8 mouse cellular contexts compared by ENCODE assay signal in genomic region chr2:92182981-92183501, GRCm38 (mm10).
A peak's percentile ranks its signal among the peaks of the same experiment; 100 is the strongest.
DNase-seq lines count a peak whose midpoint lies in the region; ATAC-seq and TF ChIP-seq lines count a peak whose summit lies in the region.

No protein-coding gene starts in this region.

- H3ac ChIP-seq in myocyte (ENCODE audit: control insufficient read depth, insufficient read length) = peak overlapping the region; percentile 20

- H3K4me1 ChIP-seq in erythroblast, embryonic 14.5 days (ENCODE audit: control insufficient read depth) = peaks cover 18% of the 10 kb centered on the region
- peaks cover 28% of the 10 kb centered on the region for H3K4me1 ChIP-seq in heart, embryonic 13.5 days
- no peaks in the 10 kb centered on the region; the same call in 1 of the 2 replicates for H3K4me1 ChIP-seq in liver, embryonic 11.5 days (replicated peaks; ENCODE audit: control insufficient read depth, insufficient read depth, low read length)

- H3K36me3 ChIP-seq in erythroblast, embryonic 14.5 days (ENCODE audit: control insufficient read depth) = no peaks in the 10 kb centered on the region
- no peaks in the 10 kb centered on the region for H3K36me3 ChIP-seq in heart, embryonic 13.5 days
- H3K36me3 ChIP-seq in liver, embryonic 11.5 days (ENCODE audit: control insufficient read depth, insufficient read depth, low read length) = no peaks in the 10 kb centered on the region
- no peaks in the 10 kb centered on the region for H3K36me3 ChIP-seq in myocyte (ENCODE audit: control insufficient read depth, insufficient read depth)

- H3K4me3 ChIP-seq in erythroblast, embryonic 14.5 days (replicated peaks) = peak overlapping the region; percentile 81
- H3K4me3 ChIP-seq in heart, embryonic 13.5 days = peak overlapping the region; percentile 87
- H3K4me3 ChIP-seq in liver, embryonic 11.5 days (ENCODE audit: low read depth, low read length) = peak overlapping the region; percentile 85
- peak overlapping the region; percentile 82 for H3K4me3 ChIP-seq in myocyte

- ATAC-seq in heart, embryonic 13.5 days (ENCODE audit: extremely low read depth, insufficient number of reproducible peaks, low FRiP score, low TSS enrichment) = peak; percentile 40; the same call in 1 of the 2 replicates
- peak; percentile 66 for ATAC-seq in liver, embryonic 11.5 days (replicated peaks; ENCODE audit: low FRiP score)

- H3K4me2 ChIP-seq in heart, embryonic 13.5 days = peak overlapping the region; percentile 89
- peak overlapping the region; percentile 96 for H3K4me2 ChIP-seq in liver, embryonic 11.5 days
- peak overlapping the region; percentile 71 for H3K4me2 ChIP-seq in myocyte (ENCODE audit: low read depth)

- H3K9me3 ChIP-seq in erythroblast, embryonic 14.5 days (ENCODE audit: control insufficient read depth, low read length) = no peaks in the 10 kb centered on the region
- H3K9me3 ChIP-seq in heart, embryonic 13.5 days = no peaks in the 10 kb centered on the region
- no peaks in the 10 kb centered on the region for H3K9me3 ChIP-seq in liver, embryonic 11.5 days (ENCODE audit: control insufficient read depth, low read length)

- peak; percentile 90 for DNase-seq in CD4-positive, CD25-positive, alpha-beta regulatory T cell, adult 2 months (ENCODE audit: low read depth, low spot score)
- peak; percentile 82 for DNase-seq in brain, embryonic 18.5 days (ENCODE audit: low read depth, low spot score)
- peak; percentile 85 for DNase-seq in kidney, postnatal 10 days
- peak; percentile 86 for DNase-seq in liver, embryonic 11.5 days (ENCODE audit: low spot score)
- DNase-seq in spleen, postnatal 4 days (ENCODE audit: low spot score in 2 of 2) = peak; percentile 67 to 84

- H3K27me3 ChIP-seq in erythroblast, embryonic 14.5 days (ENCODE audit: control insufficient read depth) = peaks cover 43% of the 10 kb centered on the region
- H3K27me3 ChIP-seq in heart, embryonic 13.5 days (replicated peaks) = no peaks in the 10 kb centered on the region
- no peaks in the 10 kb centered on the region for H3K27me3 ChIP-seq in liver, embryonic 11.5 days (replicated peaks; ENCODE audit: control insufficient read depth, insufficient read depth, low read length)
- H3K27me3 ChIP-seq in myocyte (ENCODE audit: control insufficient read depth, insufficient read depth, insufficient read length) = no peaks in the 10 kb centered on the region

- TF ChIP-seq POLR2A in myocyte (IDR thresholded peaks at IDR 0.05; ENCODE audit: insufficient read length, low read depth) = peak; percentile 56

- peak overlapping the region; percentile 95 for H3K9ac ChIP-seq in heart, embryonic 13.5 days
- H3K9ac ChIP-seq in liver, embryonic 11.5 days (ENCODE audit: low read depth, low read length) = peak overlapping the region; percentile 88

- under 1% methylated on average over 41 of the region's 41 CpGs for WGBS in heart, embryonic 13.5 days
- WGBS in liver, embryonic 11.5 days = under 1% methylated on average over 40 of the region's 41 CpGs

- H3K27ac ChIP-seq in heart, embryonic 13.5 days (replicated peaks) = peak overlapping the region; percentile 100
- peak overlapping the region; percentile 98 for H3K27ac ChIP-seq in liver, embryonic 11.5 days (ENCODE audit: low read depth, low read length)

- peaks cover 28% of the 10 kb centered on the region for H3K79me2 ChIP-seq in myocyte (ENCODE audit: control insufficient read depth, insufficient read depth)

TF ChIP-seq in myocyte, 11 proteins besides CTCF, POLR2A, EP300 and RAD21:
- TF ChIP-seq POLR2AphosphoS2 (IDR thresholded peaks at IDR 0.05; ENCODE audit: insufficient read length, low read depth) = peak; percentile 34
- TF ChIP-seq MYOG (IDR thresholded peaks at IDR 0.05; ENCODE audit: control insufficient read depth in 1 of 3, insufficient read depth in 1 of 3, insufficient read length in 2 of 3, low read depth in 2 of 3) = no peak

Comparison
In these comparisons a context has a peak if more than half of its experiments do, and no peak if none do; other contexts are left out.
1. Peak in every context shown above with its lines: DNase-seq, ATAC-seq, H3K4me3 ChIP-seq and H3K27ac ChIP-seq.